Mouse (Mus musculus) lung, adult 2 months (tissue): Measurements from ENCODE around the gene Gramd1b. TPM values are rescaled to one million over a fixed set of nuclear protein-coding genes. Genes with fewer than 3 reads are reported as not detected.

Experiments used
- DNase-seq: peaks from one replicate; pipeline ENCODE4 v3.0.0; 2022
- H3K4me1 ChIP-seq: fragments of 200-500 bp; 2 replicates; pipeline ENCODE4 v1.6.1; 2011; ENCODE audit warnings: low read length; ENCODE audit not compliant: control insufficient read depth, insufficient read depth
- H3K4me3 ChIP-seq: fragments of 200-500 bp; replicated peaks from 2 replicates; pipeline ENCODE3; 2011; ENCODE audit warnings: low read depth, mild to moderate bottlenecking, control low read depth, low read length; ENCODE audit errors: extremely low read depth
- CTCF ChIP-seq: fragments of 200-500 bp; IDR thresholded peaks from 2 replicates; pipeline ENCODE4 v1.5.1; 2011; ENCODE audit warnings: mild to moderate bottlenecking, low read length, control low read depth; ENCODE audit not compliant: insufficient read depth
- POLR2A ChIP-seq: fragments of 200-500 bp; IDR thresholded peaks from 2 replicates; pipeline ENCODE4 v1.6.1; 2011; ENCODE audit warnings: low read depth, mild to moderate bottlenecking, control low read depth, low read length, borderline replicate concordance; ENCODE audit errors: extremely low read depth
- WGBS: fragments of 180-500 bp; shearing (Covaris S2); methylation state at CpG from one replicate; pipeline ENCODE4 v1.1.7; 2018; 5-methylcytosine and 5-hydroxymethylcytosine counted together
- polyA plus RNA-seq: library from polyadenylated mRNA; depleted of rRNA; stranded (reverse); fragments of >200 nt; gene quantifications from 2 replicates; pipeline ENCODE4 v1.2.3, GENCODE M21; 2012

The Gramd1b gene
- polyA plus RNA-seq, 1 experiment, result 19.0 TPM

GRCm38 (mm10) chr9:40346232-40346984, 184.8 kb downstream of the Gramd1b start:
- H3K4me1 ChIP-seq, result peaks cover 2% of the 10 kb centered on the region; the same call in 1 of the 2 replicates
- TF ChIP-seq CTCF (no peak), POLR2A (no peak)
- WGBS, result 15% methylated on average over 16 of the region's 16 CpGs
- H3K4me3 ChIP-seq, result no peak overlapping the region
- no peak for DNase-seq

- DNase-seq, result no peak
- TF ChIP-seq POLR2A, result no peak
- no peak for TF ChIP-seq CTCF
- WGBS, result 32% methylated on average over 13 of the region's 13 CpGs
- H3K4me3 ChIP-seq, result no peak overlapping the region
- H3K4me1 ChIP-seq, result peaks cover 2% of the 10 kb centered on the region; the same call in 1 of the 2 replicates
These were observed 185.5 kb downstream of the Gramd1b start for GRCm38 (mm10) chr9:40345493-40346231.

- 48% methylated on average over 10 of the region's 10 CpGs for WGBS
- DNase-seq, result no peak
- Histone ChIP-seq H3K4me1 (peaks cover 2% of the 10 kb centered on the region; the same call in 1 of the 2 replicates), H3K4me3 (no peak overlapping the region)
- TF ChIP-seq POLR2A, result no peak
- TF ChIP-seq CTCF, result no peak
These were observed 186.2 kb downstream of the Gramd1b start for GRCm38 (mm10) chr9:40344801-40345492.

- peaks cover 2% of the 10 kb centered on the region; the same call in 1 of the 2 replicates for H3K4me1 ChIP-seq
- 75% methylated on average over 7 of the region's 7 CpGs for WGBS
- TF ChIP-seq POLR2A (no peak), CTCF (no peak)
- no peak for DNase-seq
- H3K4me3 ChIP-seq, result no peak overlapping the region
These were observed 187.4 kb downstream of the Gramd1b start for GRCm38 (mm10) chr9:40343828-40344227.

- 84% methylated on average over 9 of the region's 9 CpGs for WGBS
- TF ChIP-seq CTCF (no peak), POLR2A (no peak)
- no peak for DNase-seq
- Histone ChIP-seq H3K4me1 (peaks cover 2% of the 10 kb centered on the region; the same call in 1 of the 2 replicates), H3K4me3 (no peak overlapping the region)
These were observed 188.0 kb downstream of the Gramd1b start for GRCm38 (mm10) chr9:40343053-40343652.

GRCm38 (mm10) chr9:40342101-40342500, 189.1 kb downstream of the Gramd1b start:
- Histone ChIP-seq H3K4me1 (peaks cover 2% of the 10 kb centered on the region; the same call in 1 of the 2 replicates), H3K4me3 (no peak overlapping the region)
- WGBS, result 84% methylated on average over 7 of the region's 7 CpGs
- no peak for TF ChIP-seq CTCF
- TF ChIP-seq POLR2A, result no peak
- DNase-seq, result no peak

- Histone ChIP-seq H3K4me3 (no peak overlapping the region), H3K4me1 (no peaks in the 10 kb centered on the region; the same call in 1 of the 2 replicates)
- no peak for DNase-seq
- no peak for TF ChIP-seq CTCF
- no peak for TF ChIP-seq POLR2A
- WGBS, result 30% methylated on average over 9 of the region's 9 CpGs
These were observed 191.6 kb downstream of the Gramd1b start for GRCm38 (mm10) chr9:40339578-40339977.

- TF ChIP-seq POLR2A (no peak), CTCF (no peak)
These were observed 193.9 kb downstream of the Gramd1b start for GRCm38 (mm10) chr9:40337131-40337820.

GRCm38 (mm10) chr9:40336701-40337100, 194.5 kb downstream of the Gramd1b start:
- Histone ChIP-seq H3K4me1 (no peaks in the 10 kb centered on the region), H3K4me3 (no peak overlapping the region)
- TF ChIP-seq POLR2A, result no peak
- no peak for TF ChIP-seq CTCF
- WGBS, result 46% methylated on average over 5 of the region's 5 CpGs
- DNase-seq, result no peak

More at GRCm38 (mm10) chr9:40337131-40337820, 193.9 kb downstream of the Gramd1b start:
- Histone ChIP-seq H3K4me3 (no peak overlapping the region), H3K4me1 (no peaks in the 10 kb centered on the region)
- DNase-seq, result no peak
- 59% methylated on average over 4 of the region's 4 CpGs for WGBS
